Mouse (Mus musculus) thymus, postnatal 0 days (tissue): ENCODE measurements around the gene Gna15. TPM values are rescaled to one million over a fixed set of nuclear protein-coding genes. Genes with fewer than 3 reads are reported as not detected.

Experiments
- DNase-seq: peaks from one replicate; pipeline ENCODE4 v3.0.0-alpha.2; 2015; ENCODE audit warnings: low spot score
- polyA plus RNA-seq: library from polyadenylated mRNA; unstranded; fragments of >200 nt; fragmentation: Nextera tagmentation; extraction: Ambion mirVana; gene quantifications from 2 replicates; pipeline ENCODE4 v1.2.1, GENCODE M21; 2015

Gna15 gene
- polyA plus RNA-seq, 1 experiment from 2014 or later = 3.5 TPM

DNA sequence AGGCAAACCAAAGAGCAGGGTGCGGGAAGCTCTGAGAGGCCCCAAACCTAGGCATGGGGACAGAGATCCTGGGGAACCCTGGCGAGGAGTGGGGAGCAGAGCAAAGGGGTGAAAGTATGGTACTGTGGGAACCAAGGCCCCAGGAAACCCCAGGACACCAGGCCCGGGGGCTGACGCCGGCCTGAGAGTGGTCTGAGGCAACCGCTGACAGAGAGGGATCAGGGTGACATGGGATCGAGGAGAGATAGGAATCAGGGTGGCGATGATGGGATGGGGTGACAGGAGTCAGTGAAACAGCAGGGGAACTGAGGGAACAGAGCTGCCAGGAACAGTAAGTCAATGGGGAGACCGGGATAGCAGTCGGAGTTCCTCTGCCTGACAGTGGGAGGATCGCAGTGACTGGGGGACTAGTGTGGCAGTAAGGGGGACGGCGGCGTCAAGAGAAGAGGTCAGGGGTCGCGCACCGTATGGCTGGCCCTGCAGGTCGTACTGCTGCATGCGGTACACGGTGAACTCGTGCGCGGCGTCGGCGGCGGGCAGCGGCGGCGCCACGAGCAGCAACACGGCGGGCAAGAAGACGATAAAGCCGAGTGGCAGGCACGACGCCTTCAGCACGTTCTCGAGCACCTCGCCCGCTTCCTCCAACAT, 28.3 kb downstream of the Gna15 start:
- DNase-seq = no peak

DNA sequence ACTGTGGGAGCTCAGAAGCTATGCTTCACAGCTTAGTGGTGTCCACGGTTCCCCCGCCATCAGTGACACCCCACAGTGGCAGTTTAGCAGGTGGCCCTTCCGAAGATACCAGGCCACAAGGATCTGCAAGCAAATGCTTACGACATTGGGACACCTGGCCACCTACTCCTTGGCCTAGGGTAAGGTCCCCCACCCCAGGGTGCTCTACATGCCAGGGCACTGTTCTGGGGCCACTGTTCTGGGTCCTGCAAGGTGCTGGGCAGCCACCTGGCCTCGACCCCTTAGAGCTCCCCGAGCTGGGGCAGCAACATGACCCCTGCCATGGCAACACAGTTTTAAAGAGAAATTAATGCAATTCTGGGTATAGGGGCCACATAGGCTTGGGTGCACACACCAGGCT, 28.9 kb downstream of the Gna15 start:
- no peak for DNase-seq

DNA sequence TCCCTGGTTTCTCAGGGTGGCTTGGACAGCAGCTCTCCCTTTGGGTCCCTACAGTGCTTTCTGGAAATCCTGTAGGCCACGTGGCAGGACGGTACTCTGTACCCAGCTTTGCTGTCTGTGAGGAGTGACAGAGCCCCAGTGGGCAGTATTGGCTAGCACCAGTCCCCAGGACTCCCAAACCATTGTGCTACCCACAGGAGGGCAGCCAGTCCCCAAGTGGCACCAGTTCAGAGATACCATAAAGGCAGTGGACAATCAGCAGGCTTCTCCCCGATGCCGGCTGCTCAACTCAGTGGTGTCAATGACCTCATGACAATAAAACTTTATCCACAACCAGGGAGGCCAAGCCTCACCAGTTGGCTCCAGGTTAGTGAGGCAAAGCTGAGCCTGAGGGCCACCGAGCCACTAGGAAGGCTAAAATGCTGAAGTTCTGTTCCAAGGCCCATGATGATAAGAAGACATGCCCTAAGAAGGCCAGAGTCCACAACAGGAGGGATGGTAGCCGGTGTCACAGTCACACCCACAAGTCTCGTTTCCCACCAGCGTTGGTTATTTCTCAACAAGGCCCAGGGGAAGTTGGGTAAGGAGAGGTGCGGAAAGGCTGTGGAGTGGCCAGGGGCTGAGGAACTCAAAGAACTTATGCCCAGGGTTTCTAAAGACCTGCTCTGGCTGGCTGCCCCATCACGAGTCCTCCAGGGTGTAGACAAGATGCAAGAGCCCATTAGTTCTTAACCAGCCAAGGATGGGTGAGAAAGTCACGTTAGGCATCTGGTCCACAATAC, 29.6 kb downstream of the Gna15 start:
- no peak for DNase-seq

DNA sequence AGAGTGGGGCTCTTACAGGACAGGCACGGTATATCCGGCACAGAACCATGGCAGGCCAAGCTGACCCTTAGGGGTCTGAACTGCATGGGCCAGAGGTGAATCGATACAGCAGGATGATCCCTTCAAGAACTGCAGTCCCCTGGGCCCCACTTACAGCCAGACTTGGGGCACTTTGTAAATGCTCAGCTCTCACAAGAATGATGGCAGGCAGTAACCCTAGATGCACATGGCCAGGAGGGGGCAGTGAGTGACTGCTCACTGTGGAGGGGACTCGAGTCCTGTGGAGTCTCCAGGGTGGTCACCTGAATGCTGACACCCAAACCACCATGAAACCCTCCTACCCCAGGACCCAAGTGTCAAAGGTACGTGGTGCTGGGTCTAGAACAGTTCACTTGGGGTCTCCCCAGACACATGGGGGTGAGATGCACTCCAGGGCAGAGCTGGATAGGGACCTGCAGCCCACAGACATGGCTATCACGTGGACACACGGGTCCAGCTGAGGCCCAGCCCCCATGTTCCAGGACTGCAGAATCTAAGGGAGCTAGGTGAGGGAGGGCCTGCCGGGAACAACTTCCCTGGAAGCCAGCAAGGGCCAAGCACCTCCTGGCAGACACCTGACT, 30.3 kb downstream of the Gna15 start:
- DNase-seq = peak; percentile 41

DNA sequence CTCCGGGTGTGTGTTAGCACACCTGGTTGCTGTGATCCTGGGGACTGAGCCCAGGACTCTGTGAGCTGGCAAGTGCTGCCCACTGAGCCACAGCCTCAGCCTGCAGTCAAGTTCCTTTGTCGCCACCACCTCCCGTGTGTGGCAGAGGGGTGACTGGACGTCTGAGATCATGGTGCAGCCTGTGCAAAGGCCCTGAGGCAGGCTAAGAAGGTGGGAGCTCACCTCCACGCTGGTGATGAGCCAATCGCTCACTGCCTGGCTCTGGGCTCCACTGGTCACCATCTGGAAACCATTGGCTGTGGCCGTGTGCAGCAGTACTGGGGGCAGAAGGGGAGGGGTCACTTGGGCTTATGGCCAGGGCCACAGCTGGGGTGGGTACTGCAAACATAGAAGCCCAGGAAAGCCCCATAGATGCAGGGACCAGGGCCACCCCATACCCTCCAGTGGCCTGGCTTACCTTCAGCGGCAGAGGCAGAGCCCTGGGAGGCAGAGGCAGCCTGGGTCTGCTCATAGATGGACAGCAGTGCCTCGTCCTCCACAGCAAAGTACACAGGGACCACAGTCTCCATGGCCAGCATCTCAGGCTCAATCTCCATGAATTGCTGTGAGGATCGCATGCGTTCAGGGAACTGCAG, 31.3 kb downstream of the Gna15 start:
- DNase-seq = no peak

DNA sequence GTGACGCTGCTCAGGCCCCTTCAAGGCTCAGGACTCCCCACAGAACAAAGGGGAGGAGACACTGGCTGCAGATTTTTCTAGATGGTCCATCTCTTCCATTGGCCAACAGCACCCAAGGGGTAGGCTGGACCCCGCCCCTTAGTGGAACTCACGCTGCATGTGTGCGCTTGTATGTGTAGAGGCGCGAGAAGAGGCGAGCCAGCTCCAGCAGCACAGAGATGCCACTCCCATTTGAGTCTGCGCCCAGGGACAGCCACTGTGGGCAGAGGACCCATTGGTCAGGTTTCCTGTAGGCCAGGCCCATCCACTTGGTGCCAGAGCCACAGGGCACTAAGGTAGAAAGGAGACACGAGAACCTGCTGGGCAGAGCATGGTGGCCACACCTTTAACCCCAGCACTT, 33.0 kb downstream of the Gna15 start:
- no peak for DNase-seq

DNA sequence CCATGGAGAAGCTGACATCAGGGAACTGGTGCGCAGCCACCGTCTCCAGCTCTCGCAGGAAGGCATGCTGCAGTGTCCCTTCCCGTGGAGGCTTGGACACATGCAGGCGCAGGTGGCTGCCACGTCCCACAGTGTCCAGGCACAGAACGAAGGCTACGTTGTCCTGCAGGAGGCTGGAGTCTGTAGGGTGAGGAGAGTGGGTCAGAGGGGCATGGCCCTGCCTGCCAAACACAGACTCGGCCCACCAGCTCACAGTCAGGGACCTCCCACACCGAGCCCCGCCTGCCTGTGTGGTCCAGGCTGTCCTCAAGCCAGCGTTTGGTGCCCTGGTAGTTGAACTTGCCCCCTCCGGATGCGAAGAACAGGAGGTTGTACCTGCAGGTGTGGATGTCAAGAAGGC, 34.1 kb downstream of the Gna15 start:
- no peak for DNase-seq

DNA sequence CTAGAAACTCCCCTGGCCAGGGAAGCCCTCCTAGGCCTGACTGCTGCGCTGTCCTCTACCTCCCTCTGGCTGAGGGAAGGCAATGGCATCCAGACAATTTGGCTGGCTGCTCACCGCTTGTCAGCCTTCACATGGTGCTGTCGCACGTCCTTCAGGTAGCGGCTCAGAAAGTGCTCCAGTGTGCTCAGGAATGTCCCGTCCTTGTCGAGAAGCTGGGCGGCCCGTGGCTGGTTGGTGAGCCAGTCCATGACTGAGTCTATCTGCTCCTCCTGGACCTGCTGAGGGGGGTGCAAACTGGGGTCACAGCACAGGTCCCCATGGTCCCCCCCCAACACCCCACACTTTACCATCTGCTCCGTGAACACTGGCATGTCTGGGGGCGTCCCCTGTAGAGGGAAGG, 35.9 kb downstream of the Gna15 start:
- no peak for DNase-seq

DNA sequence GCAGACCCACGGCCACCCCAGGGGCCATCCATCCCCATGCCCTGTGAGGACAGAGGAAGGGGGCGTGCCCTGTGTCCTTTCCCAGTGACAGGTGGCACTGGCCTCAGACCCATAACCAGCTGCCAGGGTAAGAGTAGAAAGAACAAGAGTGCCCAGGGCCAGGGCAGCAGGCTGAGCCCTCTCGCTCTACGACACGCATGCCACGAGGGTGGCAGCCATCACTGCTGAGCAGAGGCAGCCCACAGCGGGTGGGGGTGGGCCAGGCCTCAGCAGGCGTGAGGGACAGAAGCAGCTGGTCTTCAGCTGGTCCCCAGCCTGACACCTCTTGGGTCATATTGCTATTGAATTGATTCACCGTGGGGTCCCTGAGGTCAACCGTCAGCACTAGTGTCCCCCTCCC, 37.5 kb downstream of the Gna15 start:
- DNase-seq = no peak

DNA sequence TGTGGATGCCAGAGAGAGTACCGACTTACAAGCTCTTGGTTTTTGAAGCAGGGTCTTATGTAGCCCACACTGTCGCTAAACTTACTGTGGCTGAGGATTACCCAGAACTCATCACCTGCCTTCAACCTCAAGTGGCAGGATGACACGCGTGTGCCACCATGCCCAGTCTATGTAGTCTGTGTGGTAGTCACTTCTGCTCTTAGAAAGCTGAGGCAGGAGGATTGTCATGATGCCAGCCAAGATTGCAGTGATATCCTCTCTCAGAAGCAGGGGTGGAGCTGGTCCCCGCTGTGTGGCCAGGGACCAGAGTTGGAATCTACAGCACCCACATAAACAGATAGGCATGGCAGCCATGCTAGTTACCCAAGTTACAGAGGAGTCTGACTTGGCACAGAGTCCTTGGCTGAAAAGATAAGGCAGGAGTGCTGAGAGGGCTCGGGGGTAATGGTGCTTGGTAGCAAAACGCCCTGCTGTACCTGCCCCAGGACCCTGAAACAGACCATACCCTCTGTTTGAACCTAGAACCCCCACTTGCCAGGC, 38.5 kb downstream of the Gna15 start:
- no peak for DNase-seq

DNA sequence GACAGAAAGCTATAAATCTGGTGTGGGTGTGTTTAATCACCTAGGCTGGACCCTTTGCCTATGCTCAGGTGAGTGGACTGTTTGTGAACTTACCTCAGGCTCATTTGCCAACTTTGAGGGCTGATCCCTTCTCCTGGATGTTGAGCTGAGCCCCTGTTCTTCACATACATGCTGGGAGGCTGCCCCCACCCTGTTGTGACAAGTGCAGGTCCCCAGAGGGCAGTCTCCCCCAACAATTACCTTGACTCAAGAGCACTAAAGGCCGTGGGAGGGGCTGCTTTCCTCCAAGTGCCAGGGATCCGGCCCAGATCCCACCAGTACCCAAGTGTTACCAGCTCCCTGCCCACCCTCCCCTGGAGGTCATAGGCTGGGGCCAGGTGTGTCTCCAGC, 39.0 kb downstream of the Gna15 start:
- DNase-seq = peak; percentile 56

DNA sequence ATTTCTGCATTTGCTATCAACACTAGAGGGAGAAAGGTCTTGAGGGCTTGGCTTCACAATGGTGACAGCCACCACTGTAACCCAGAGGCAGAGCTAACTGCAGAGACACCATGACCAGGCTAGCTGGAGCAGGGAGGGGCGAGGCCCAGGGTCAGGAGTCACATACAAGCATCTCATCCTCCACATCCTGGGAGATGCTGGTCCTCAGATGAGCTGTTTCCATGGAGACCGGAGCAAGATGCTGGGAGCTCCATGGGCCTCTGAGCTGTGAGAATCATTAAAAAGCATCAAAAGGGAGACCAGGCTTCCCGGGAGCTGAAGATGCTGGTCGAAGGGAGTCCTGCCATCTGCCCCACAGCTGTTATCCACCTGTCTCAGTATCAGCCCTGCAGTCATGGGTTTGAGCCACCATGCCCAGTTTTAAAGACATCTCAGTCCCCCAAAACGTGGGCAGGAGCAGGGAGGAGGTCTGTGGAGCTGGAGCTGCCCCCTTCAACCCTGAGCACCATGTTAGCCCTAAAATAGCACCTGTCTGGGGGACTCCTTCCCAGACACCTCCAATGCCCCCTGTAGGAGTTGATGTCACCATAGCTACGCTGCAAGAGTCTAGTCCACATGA, 39.5 kb downstream of the Gna15 start:
- no peak for DNase-seq

DNA sequence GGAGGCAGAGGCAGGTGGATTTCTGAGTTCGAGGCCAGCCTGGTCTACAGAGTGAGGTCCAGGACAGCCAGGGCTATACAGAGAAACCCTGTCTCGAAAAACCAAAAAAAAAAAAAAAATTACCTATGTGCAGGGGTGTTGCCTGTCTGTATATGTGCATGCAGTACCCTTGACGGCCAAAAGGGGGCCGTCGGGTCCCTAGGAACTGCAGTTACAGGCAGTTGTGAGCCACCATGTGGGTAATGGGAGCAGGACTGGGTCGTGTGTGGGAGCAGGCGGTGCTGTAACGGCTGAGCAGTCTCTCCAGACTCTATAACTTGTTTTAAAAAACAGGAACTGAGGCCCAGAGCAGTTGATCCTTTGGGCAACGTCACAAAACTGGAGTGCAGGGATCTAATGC, 40.0 kb downstream of the Gna15 start:
- peak; percentile 61 for DNase-seq

DNA sequence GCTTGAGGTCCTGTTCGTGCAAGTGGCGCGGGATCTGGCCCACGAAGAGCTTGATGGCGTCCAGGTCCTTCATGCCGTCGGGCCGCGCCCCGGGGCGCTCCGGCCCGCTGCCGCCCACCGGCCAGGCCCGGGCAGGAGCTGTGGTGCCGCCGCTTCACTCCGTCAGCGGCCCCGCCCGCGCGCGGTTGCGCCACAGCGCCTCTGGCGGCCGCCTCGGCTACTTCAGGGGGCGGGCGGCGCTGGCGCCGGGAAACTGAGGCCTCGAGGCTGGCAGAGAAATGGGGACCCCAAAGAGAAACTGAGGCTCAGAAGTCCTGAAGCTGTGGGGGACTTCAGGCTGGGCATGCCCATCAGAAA, 41.5 kb downstream of the Gna15 start, which contains the start of gene Celf5:
TSS of gene Celf5 (minus strand) at position 177 of the 357 bp plus-strand sequence.
- DNase-seq = peak; percentile 61

DNA sequence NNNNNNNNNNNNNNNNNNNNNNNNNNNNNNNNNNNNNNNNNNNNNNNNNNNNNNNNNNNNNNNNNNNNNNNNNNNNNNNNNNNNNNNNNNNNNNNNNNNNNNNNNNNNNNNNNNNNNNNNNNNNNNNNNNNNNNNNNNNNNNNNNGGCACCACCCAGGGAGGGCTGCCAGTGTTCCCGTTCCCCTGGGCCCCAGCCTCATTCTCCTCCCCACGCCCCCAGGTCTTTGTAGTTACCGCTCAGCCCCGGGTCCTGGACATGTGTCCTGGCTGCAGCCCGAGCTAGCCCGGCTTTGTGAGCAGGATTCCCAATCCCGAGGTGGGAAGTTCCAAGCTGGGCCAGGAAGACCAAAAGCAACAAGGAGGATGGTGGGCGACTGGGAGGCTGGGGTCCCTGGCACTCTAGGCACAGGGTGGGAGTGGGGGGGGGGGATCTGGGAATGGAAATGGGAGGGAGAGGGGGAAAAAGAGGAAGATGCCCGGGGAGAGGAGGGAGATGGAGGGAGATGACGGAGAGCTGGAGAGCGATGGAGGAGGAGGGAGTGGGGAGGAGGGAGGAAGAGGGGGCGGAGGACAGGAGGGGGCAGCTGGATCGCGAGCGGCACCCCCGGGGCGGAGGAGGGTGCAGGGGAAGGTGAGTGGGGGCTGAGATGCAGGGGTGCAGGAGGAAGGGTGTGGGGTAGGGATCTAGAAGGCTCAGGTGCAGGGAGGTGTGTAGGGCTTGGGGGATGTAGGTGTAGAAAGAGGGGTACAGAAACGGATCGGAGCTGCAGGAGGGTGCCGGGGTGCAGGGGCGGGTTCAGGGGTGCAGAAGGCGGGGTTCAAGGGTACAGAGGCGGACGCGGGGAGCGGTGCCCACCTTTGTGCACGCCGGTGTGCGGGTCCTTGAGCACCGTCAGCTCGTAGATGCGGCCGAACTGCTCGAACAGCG, 42.2 kb downstream of the Gna15 start:
- DNase-seq = no peak

DNA sequence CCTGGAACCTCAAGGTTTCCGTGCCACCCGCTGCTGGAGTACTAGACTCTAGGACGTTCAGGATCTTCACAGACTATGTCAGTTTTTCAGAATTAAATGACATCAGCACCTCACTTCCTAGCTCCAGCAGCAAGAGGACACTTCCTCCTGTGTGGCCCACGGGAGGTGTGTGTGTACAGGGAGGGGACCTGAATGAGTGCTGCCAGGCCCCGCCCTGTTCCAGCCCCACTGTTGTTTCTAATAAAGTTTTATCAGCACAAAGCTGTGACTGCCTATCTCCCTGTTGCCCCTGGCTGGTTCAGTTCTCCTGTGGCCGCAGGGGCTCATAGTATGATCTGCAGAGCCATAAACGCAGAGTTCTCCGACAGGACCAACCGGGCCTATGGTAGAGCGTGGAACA, 49.6 kb downstream of the Gna15 start:
- no peak for DNase-seq

DNA sequence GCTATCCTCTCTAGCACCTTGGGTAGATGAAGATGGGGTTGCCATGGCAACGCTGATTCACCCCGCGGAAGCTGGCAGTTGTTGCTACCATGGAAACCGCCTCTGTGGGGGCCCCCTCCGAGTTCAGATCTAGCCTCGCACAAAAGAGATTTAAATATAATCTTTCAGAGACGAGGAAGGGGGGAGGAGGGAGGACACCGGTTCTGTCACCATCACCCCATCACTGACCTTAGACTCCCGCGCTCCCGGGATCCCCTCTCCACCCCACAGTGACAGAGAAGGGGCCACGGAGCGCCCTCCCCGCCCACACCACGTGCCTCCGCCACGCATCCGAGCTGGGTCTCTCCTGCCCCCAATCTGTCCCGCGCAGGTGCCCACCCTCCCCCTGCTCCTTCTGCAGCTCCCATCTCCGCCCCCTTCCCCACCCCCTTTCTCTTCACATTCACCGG, 51.0 kb downstream of the Gna15 start:
- DNase-seq = peak; percentile 75

DNA sequence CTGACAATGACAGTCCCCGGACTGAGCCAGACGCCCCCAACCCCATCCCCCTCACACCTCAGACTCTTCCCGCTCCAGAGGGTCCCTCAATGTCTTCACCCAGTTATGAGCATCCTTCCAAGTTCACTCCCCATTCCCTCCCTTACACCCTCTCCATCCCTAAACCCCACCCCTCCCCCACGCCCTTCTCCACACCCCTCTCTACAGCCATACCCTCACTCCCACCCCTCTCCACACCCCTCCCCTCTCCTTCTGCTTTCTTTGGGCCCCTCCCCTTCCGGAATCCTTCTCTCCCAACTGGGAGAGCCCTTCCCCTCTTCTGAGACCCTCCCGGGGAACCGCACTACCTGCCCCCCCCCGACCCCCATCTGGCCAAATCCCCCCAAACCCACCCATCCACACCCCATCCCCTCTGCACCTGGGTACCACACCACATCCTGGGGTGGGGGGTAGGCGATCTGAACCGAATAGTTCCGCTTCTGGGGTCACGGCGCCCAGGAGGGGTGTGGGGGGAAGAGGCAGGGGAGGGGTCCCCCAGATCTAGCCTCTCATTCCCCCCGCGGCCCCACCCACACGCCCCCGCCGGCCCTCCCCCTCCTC, 51.5 kb downstream of the Gna15 start:
- DNase-seq = no peak

DNA sequence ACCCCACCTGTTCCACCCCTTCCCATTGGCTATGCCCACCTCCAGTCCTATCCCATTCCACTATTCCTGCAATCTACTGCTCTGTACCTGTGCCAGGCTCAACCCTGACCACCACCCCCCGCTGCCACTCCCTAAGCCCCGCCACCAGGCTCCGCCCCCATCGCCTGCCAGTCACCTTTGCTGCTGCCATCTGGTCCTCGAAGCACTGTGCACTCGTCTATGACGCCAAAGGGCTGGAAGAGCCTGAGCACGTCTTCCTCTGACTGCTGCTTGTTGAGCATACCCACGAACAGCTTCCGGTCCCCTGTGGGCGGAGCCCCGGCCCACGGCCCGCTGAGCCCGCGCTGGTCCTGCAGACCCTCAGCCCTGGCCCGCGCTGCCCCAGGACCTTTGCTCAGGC, 53.6 kb downstream of the Gna15 start:
- peak; percentile 28 for DNase-seq

DNA sequence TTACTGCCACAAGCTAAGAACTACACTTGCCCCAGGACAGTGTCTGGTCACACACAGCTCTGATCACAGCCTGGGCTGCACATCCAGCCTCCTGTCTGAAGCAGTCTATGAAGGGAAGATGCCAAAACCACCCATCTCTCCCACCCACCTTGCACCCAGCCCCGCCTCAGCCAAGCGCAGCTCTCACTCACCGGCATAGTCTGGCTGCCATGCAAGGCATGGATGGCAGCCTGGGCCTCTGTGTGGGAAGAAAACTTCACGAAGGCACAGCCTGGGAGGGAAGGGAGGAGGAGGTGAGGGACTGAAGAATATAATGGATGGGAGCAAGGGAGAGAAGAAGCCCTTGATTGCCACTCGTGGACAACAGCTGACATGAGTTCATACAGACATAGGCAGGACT, 54.8 kb downstream of the Gna15 start:
- DNase-seq = no peak
